Mouse (Mus musculus): ENCODE measurements around the gene Wasl. TPM values are rescaled to one million over a fixed set of nuclear protein-coding genes. Genes with fewer than 3 reads are reported as not detected.

The Wasl gene
- polyA plus RNA-seq, 1 experiment from 2014 or later: 76.6 TPM

- H3K9ac ChIP-seq (ENCODE audit: low read depth, low read length): no peak overlapping the region
- no peak for ATAC-seq
- no peak overlapping the region for H3K4me2 ChIP-seq (ENCODE audit: low read depth, low read length)
- no peaks in the 10 kb centered on the region for H3K27me3 ChIP-seq (replicated peaks; ENCODE audit: control insufficient read depth, insufficient read depth, low read length)
- WGBS: 29% methylated on average over 1 of the region's 1 CpGs
- no peak overlapping the region for H3K4me3 ChIP-seq (ENCODE audit: low read length)
- no peaks in the 10 kb centered on the region for H3K36me3 ChIP-seq (ENCODE audit: control insufficient read depth, insufficient read depth, low read length)
- no peak overlapping the region for H3K27ac ChIP-seq (ENCODE audit: low read length)
- no peaks in the 10 kb centered on the region for H3K4me1 ChIP-seq (ENCODE audit: control insufficient read depth, insufficient read depth, low read length)
- no peaks in the 10 kb centered on the region for H3K9me3 ChIP-seq (ENCODE audit: control insufficient read depth, low read length)
Measured at GRCm38 (mm10) chr6:24601668-24602067, 63.1 kb downstream of the Wasl start.

- Histone ChIP-seq H3K27me3 (replicated peaks; ENCODE audit: control insufficient read depth, insufficient read depth, low read length) (no peaks in the 10 kb centered on the region), H3K4me1 (ENCODE audit: control insufficient read depth, insufficient read depth, low read length) (no peaks in the 10 kb centered on the region), H3K4me3 (ENCODE audit: low read length) (no peak overlapping the region), H3K9me3 (ENCODE audit: control insufficient read depth, low read length) (no peaks in the 10 kb centered on the region), H3K9ac (ENCODE audit: low read depth, low read length) (no peak overlapping the region), H3K27ac (ENCODE audit: low read length) (no peak overlapping the region), H3K36me3 (ENCODE audit: control insufficient read depth, insufficient read depth, low read length) (no peaks in the 10 kb centered on the region), H3K4me2 (ENCODE audit: low read depth, low read length) (no peak overlapping the region)
- ATAC-seq: no peak
- WGBS: 73% methylated on average over 4 of the region's 4 CpGs
Measured at GRCm38 (mm10) chr6:24600726-24601125, 64.1 kb downstream of the Wasl start.

- 83% methylated on average over 6 of the region's 6 CpGs for WGBS
Measured at GRCm38 (mm10) chr6:24600134-24600533, 64.7 kb downstream of the Wasl start.

GRCm38 (mm10) chr6:24599639-24600038, 65.2 kb downstream of the Wasl start:
- no peaks in the 10 kb centered on the region for H3K9me3 ChIP-seq (ENCODE audit: control insufficient read depth, low read length)
- no peaks in the 10 kb centered on the region for H3K36me3 ChIP-seq (ENCODE audit: control insufficient read depth, insufficient read depth, low read length)
- no peak for ATAC-seq
- H3K4me2 ChIP-seq (ENCODE audit: low read depth, low read length): no peak overlapping the region
- H3K9ac ChIP-seq (ENCODE audit: low read depth, low read length): no peak overlapping the region
- no peaks in the 10 kb centered on the region for H3K4me1 ChIP-seq (ENCODE audit: control insufficient read depth, insufficient read depth, low read length)
- H3K27me3 ChIP-seq (replicated peaks; ENCODE audit: control insufficient read depth, insufficient read depth, low read length): no peaks in the 10 kb centered on the region
- no peak overlapping the region for H3K4me3 ChIP-seq (ENCODE audit: low read length)
- H3K27ac ChIP-seq (ENCODE audit: low read length): no peak overlapping the region
- 87% methylated on average over 5 of the region's 5 CpGs for WGBS

More at GRCm38 (mm10) chr6:24600134-24600533, 64.7 kb downstream of the Wasl start:
- Histone ChIP-seq H3K4me2 (ENCODE audit: low read depth, low read length) (no peak overlapping the region), H3K4me1 (ENCODE audit: control insufficient read depth, insufficient read depth, low read length) (no peaks in the 10 kb centered on the region), H3K27ac (ENCODE audit: low read length) (no peak overlapping the region), H3K4me3 (ENCODE audit: low read length) (no peak overlapping the region), H3K27me3 (replicated peaks; ENCODE audit: control insufficient read depth, insufficient read depth, low read length) (no peaks in the 10 kb centered on the region), H3K9me3 (ENCODE audit: control insufficient read depth, low read length) (no peaks in the 10 kb centered on the region), H3K9ac (ENCODE audit: low read depth, low read length) (no peak overlapping the region), H3K36me3 (ENCODE audit: control insufficient read depth, insufficient read depth, low read length) (no peaks in the 10 kb centered on the region)
- no peak for ATAC-seq

- no peak for ATAC-seq
- no peaks in the 10 kb centered on the region for H3K4me1 ChIP-seq (ENCODE audit: control insufficient read depth, insufficient read depth, low read length)
- H3K4me3 ChIP-seq (ENCODE audit: low read length): no peak overlapping the region
- H3K9ac ChIP-seq (ENCODE audit: low read depth, low read length): no peak overlapping the region
- H3K27me3 ChIP-seq (replicated peaks; ENCODE audit: control insufficient read depth, insufficient read depth, low read length): no peaks in the 10 kb centered on the region
- no peaks in the 10 kb centered on the region for H3K36me3 ChIP-seq (ENCODE audit: control insufficient read depth, insufficient read depth, low read length)
- H3K4me2 ChIP-seq (ENCODE audit: low read depth, low read length): no peak overlapping the region
- no peak overlapping the region for H3K27ac ChIP-seq (ENCODE audit: low read length)
- no peaks in the 10 kb centered on the region for H3K9me3 ChIP-seq (ENCODE audit: control insufficient read depth, low read length)
- WGBS: 92% methylated on average over 6 of the region's 6 CpGs
Measured at GRCm38 (mm10) chr6:24599179-24599578, 65.6 kb downstream of the Wasl start.

GRCm38 (mm10) chr6:24597500-24597899, 67.3 kb downstream of the Wasl start, which contains the start of gene Lmod2:
TSS of gene Lmod2 (plus strand) at chr6:24597762.
- Histone ChIP-seq H3K4me3 (ENCODE audit: low read length) (no peak within 1 kb of the TSS), H3K4me2 (ENCODE audit: low read depth, low read length) (no peak within 1 kb of the TSS), H3K4me1 (ENCODE audit: control insufficient read depth, insufficient read depth, low read length) (no peaks in the 10 kb centered on the region), H3K9ac (ENCODE audit: low read depth, low read length) (no peak within 1 kb of the TSS), H3K27me3 (replicated peaks; ENCODE audit: control insufficient read depth, insufficient read depth, low read length) (no peaks in the 10 kb centered on the region), H3K36me3 (ENCODE audit: control insufficient read depth, insufficient read depth, low read length) (no peaks in the 10 kb centered on the region), H3K9me3 (ENCODE audit: control insufficient read depth, low read length) (no peaks in the 10 kb centered on the region), H3K27ac (ENCODE audit: low read length) (no peak within 1 kb of the TSS)
- WGBS: 78% methylated on average over 10 of the region's 10 CpGs
- no peak for ATAC-seq

- no peaks in the 10 kb centered on the region for H3K36me3 ChIP-seq (ENCODE audit: control insufficient read depth, insufficient read depth, low read length)
- H3K4me1 ChIP-seq (ENCODE audit: control insufficient read depth, insufficient read depth, low read length): no peaks in the 10 kb centered on the region
- H3K4me3 ChIP-seq (ENCODE audit: low read length): no peak overlapping the region
- H3K9ac ChIP-seq (ENCODE audit: low read depth, low read length): no peak overlapping the region
- H3K4me2 ChIP-seq (ENCODE audit: low read depth, low read length): no peak overlapping the region
- H3K27ac ChIP-seq (ENCODE audit: low read length): no peak overlapping the region
- 46% methylated on average over 10 of the region's 10 CpGs for WGBS
- no peak for ATAC-seq
- H3K9me3 ChIP-seq (ENCODE audit: control insufficient read depth, low read length): no peaks in the 10 kb centered on the region
- no peaks in the 10 kb centered on the region for H3K27me3 ChIP-seq (replicated peaks; ENCODE audit: control insufficient read depth, insufficient read depth, low read length)
Measured at GRCm38 (mm10) chr6:24591525-24592218, 73.1 kb downstream of the Wasl start.

- Histone ChIP-seq H3K4me1 (ENCODE audit: control insufficient read depth, insufficient read depth, low read length) (no peaks in the 10 kb centered on the region), H3K9ac (ENCODE audit: low read depth, low read length) (no peak overlapping the region), H3K27me3 (replicated peaks; ENCODE audit: control insufficient read depth, insufficient read depth, low read length) (no peaks in the 10 kb centered on the region), H3K4me3 (ENCODE audit: low read length) (no peak overlapping the region), H3K4me2 (ENCODE audit: low read depth, low read length) (no peak overlapping the region), H3K9me3 (ENCODE audit: control insufficient read depth, low read length) (no peaks in the 10 kb centered on the region), H3K27ac (ENCODE audit: low read length) (no peak overlapping the region), H3K36me3 (ENCODE audit: control insufficient read depth, insufficient read depth, low read length) (no peaks in the 10 kb centered on the region)
- no peak for ATAC-seq
- 86% methylated on average over 5 of the region's 5 CpGs for WGBS
Measured at GRCm38 (mm10) chr6:24590282-24590681, 74.5 kb downstream of the Wasl start.

- ATAC-seq: peak; percentile 62; the same call in 1 of the 2 replicates
- no peak overlapping the region for H3K4me2 ChIP-seq (ENCODE audit: low read depth, low read length)
- no peaks in the 10 kb centered on the region for H3K36me3 ChIP-seq (ENCODE audit: control insufficient read depth, insufficient read depth, low read length)
- no peaks in the 10 kb centered on the region for H3K4me1 ChIP-seq (ENCODE audit: control insufficient read depth, insufficient read depth, low read length)
- no peak overlapping the region for H3K27ac ChIP-seq (ENCODE audit: low read length)
- H3K9me3 ChIP-seq (ENCODE audit: control insufficient read depth, low read length): no peaks in the 10 kb centered on the region
- H3K4me3 ChIP-seq (ENCODE audit: low read length): no peak overlapping the region
- WGBS: 26% methylated on average over 3 of the region's 3 CpGs
- no peaks in the 10 kb centered on the region for H3K27me3 ChIP-seq (replicated peaks; ENCODE audit: control insufficient read depth, insufficient read depth, low read length)
- no peak overlapping the region for H3K9ac ChIP-seq (ENCODE audit: low read depth, low read length)
Measured at GRCm38 (mm10) chr6:24586885-24587284, 77.9 kb downstream of the Wasl start.
